11 mouse cellular contexts compared by ENCODE assay signal in the genomic region with DNA sequence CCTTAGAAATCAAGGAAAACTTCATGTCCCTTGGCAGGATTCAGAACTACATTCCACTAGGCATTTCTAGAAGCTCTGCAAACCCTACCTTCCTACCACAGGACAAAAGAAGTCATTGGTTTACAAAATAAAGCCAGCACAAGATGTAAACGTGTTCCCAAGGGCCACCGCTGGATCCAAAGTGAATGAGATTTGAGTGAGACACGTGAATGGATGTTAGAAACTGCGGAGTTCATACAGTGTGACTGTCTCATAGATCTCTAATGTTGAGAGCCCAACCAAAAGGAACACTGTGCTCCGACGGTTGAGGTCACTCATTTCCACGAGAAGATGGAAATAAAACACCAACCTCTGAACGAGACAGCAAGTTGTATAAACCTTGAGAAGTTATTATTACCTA. TPM values are rescaled to one million over a fixed set of nuclear protein-coding genes. Genes with fewer than 3 reads are reported as not detected.
DNase-seq lines count a peak whose midpoint lies in the region; ATAC-seq lines count a peak whose summit lies in the region.
"Had no signal": no experiment of that assay in that cellular context is flagged by ENCODE, and none has a peak within 500 bp of the region (broad histone marks: within the 10 kb centered on the region; RNA-seq: fewer than 3 reads in every experiment).

No protein-coding gene starts in this region.

- no peak for ATAC-seq in embryonic facial prominence, embryonic 13.5 days (ENCODE audit: insufficient number of reproducible peaks, insufficient read depth, low FRiP score, low TSS enrichment, low read depth)
- no peak for ATAC-seq in kidney, embryonic 15.5 days (replicated peaks; ENCODE audit: low FRiP score)
- ATAC-seq in hindbrain, embryonic 13.5 days (ENCODE audit: low FRiP score): no peak
- no peak for ATAC-seq in liver, embryonic 16.5 days (ENCODE audit: low read depth)
- no peak for ATAC-seq in CD4-positive, CD25-positive, alpha-beta regulatory T cell, adult 4 months

- no peak overlapping the region for H3K27ac ChIP-seq in embryonic facial prominence, embryonic 13.5 days
- H3K27ac ChIP-seq in embryonic facial prominence, embryonic 10.5 days (replicated peaks): no peak overlapping the region; the same call in 1 of the 2 replicates
- H3K27ac ChIP-seq in kidney, embryonic 15.5 days: no peak overlapping the region
- peak overlapping the region; percentile 99 for H3K27ac ChIP-seq in hindbrain, embryonic 13.5 days
- no peak overlapping the region for H3K27ac ChIP-seq in liver, embryonic 16.5 days (ENCODE audit: low read length)

- H3K36me3 ChIP-seq in embryonic facial prominence, embryonic 13.5 days: no peaks in the 10 kb centered on the region
- no peaks in the 10 kb centered on the region for H3K36me3 ChIP-seq in embryonic facial prominence, embryonic 10.5 days (replicated peaks)
- H3K36me3 ChIP-seq in kidney, embryonic 15.5 days: no peaks in the 10 kb centered on the region
- no peaks in the 10 kb centered on the region for H3K36me3 ChIP-seq in hindbrain, embryonic 13.5 days
- H3K36me3 ChIP-seq in liver, embryonic 16.5 days (ENCODE audit: control insufficient read depth, insufficient read depth): no peaks in the 10 kb centered on the region

- intact Hi-C loops in left cerebral cortex, postnatal 36 days (cut with DNase I): loop anchor here (10.0 kb wide), 2 partner anchors 112 to 502 kb away; no protein-coding TSS in a partner anchor

- no peak for DNase-seq in embryonic facial prominence, embryonic 10.5 days (ENCODE audit: low spot score)
- no peak for DNase-seq in kidney, adult 9 months
- DNase-seq in left cerebral cortex, postnatal 36 days (ENCODE audit: low spot score in 2 of 2): no peak
- DNase-seq: adrenal gland, postnatal 10 days; cerebellum, adult 11-12 months had no signal

- WGBS in embryonic facial prominence, embryonic 13.5 days: 89% methylated on average over 8 of the region's 8 CpGs
- WGBS in embryonic facial prominence, embryonic 10.5 days: 88% methylated on average over 8 of the region's 8 CpGs
- 84% methylated on average over 8 of the region's 8 CpGs for WGBS in kidney, embryonic 15.5 days
- WGBS in hindbrain, embryonic 13.5 days: 87% methylated on average over 8 of the region's 8 CpGs
- WGBS in liver, embryonic 16.5 days (ENCODE audit: insufficient replicate concordance): 88% methylated on average over 8 of the region's 8 CpGs

- no peak overlapping the region for H3K9ac ChIP-seq in embryonic facial prominence, embryonic 13.5 days
- no peak overlapping the region for H3K9ac ChIP-seq in kidney, embryonic 15.5 days
- H3K9ac ChIP-seq in hindbrain, embryonic 13.5 days: no peak overlapping the region
- no peak overlapping the region for H3K9ac ChIP-seq in liver, embryonic 16.5 days (ENCODE audit: low read depth, low read length)

- H3K4me3 ChIP-seq in embryonic facial prominence, embryonic 13.5 days: 0 out of 2 replicates have a peak overlapping the region, but pooled peaks have one; percentile 84
- no peak overlapping the region; the same call in 1 of the 2 replicates for H3K4me3 ChIP-seq in embryonic facial prominence, embryonic 10.5 days
- H3K4me3 ChIP-seq in kidney, embryonic 15.5 days (replicated peaks): peak overlapping the region; percentile 70; the same call in 1 of the 2 replicates
- no peak overlapping the region for H3K4me3 ChIP-seq in hindbrain, embryonic 13.5 days
- no peak overlapping the region for H3K4me3 ChIP-seq in liver, embryonic 16.5 days (ENCODE audit: low read depth, low read length)

- no peaks in the 10 kb centered on the region for H3K27me3 ChIP-seq in embryonic facial prominence, embryonic 13.5 days
- H3K27me3 ChIP-seq in embryonic facial prominence, embryonic 10.5 days (replicated peaks; ENCODE audit: low read depth, poor library complexity, severe bottlenecking): no peaks in the 10 kb centered on the region
- H3K27me3 ChIP-seq in kidney, embryonic 15.5 days: no peaks in the 10 kb centered on the region
- 0 out of 2 replicates have a peak, but pooled peaks cover 3% of the 10 kb centered on the region for H3K27me3 ChIP-seq in hindbrain, embryonic 13.5 days
- no peaks in the 10 kb centered on the region for H3K27me3 ChIP-seq in liver, embryonic 16.5 days (ENCODE audit: control insufficient read depth, insufficient read depth, low read depth, low read length)
- H3K27me3 ChIP-seq: Patski had no signal

- H3K9me3 ChIP-seq in embryonic facial prominence, embryonic 13.5 days: no peaks in the 10 kb centered on the region
- no peaks in the 10 kb centered on the region for H3K9me3 ChIP-seq in embryonic facial prominence, embryonic 10.5 days
- H3K9me3 ChIP-seq in kidney, embryonic 15.5 days (replicated peaks): no peaks in the 10 kb centered on the region
- H3K9me3 ChIP-seq in hindbrain, embryonic 13.5 days: no peaks in the 10 kb centered on the region
- H3K9me3 ChIP-seq in liver, embryonic 16.5 days (replicated peaks; ENCODE audit: control insufficient read depth, low read length): no peaks in the 10 kb centered on the region

- H3K4me2 ChIP-seq in embryonic facial prominence, embryonic 13.5 days: peak overlapping the region; percentile 92
- peak overlapping the region; percentile 75; the same call in 1 of the 2 replicates for H3K4me2 ChIP-seq in kidney, embryonic 15.5 days
- peak overlapping the region; percentile 81; the same call in 1 of the 2 replicates for H3K4me2 ChIP-seq in hindbrain, embryonic 13.5 days
- H3K4me2 ChIP-seq in liver, embryonic 16.5 days (ENCODE audit: low read depth, low read length): 0 out of 2 replicates have a peak overlapping the region, but pooled peaks have one; percentile 97

- H3K4me1 ChIP-seq in embryonic facial prominence, embryonic 13.5 days: peaks cover 19% of the 10 kb centered on the region
- H3K4me1 ChIP-seq in embryonic facial prominence, embryonic 10.5 days: peaks cover 31% of the 10 kb centered on the region
- H3K4me1 ChIP-seq in kidney, embryonic 15.5 days: peaks cover 19% of the 10 kb centered on the region
- peaks cover 22% of the 10 kb centered on the region for H3K4me1 ChIP-seq in hindbrain, embryonic 13.5 days (replicated peaks)
- peaks cover 16% of the 10 kb centered on the region for H3K4me1 ChIP-seq in liver, embryonic 16.5 days (ENCODE audit: control insufficient read depth, low read depth, low read length)

RNA-seq across cellular contexts. Expression of a gene that starts 1.5 kb away (rescaled TPM):
- polyA plus RNA-seq in embryonic facial prominence, embryonic 13.5 days (2015; fragmentation: Nextera tagmentation; extraction: Ambion mirVana): 64.1 and 64.5 TPM in 2 replicates
- polyA plus RNA-seq in embryonic facial prominence, embryonic 10.5 days (2016; fragmentation: Nextera tagmentation; extraction: Ambion mirVana): 57.8 and 65.6 TPM in 2 replicates
- polyA plus RNA-seq in kidney, embryonic 15.5 days (2015; fragmentation: Nextera tagmentation; extraction: Ambion mirVana): 67.2 and 75.3 TPM in 2 replicates
- polyA plus RNA-seq in hindbrain, embryonic 13.5 days (2015; fragmentation: Nextera tagmentation; extraction: Ambion mirVana): 44.6 and 45.2 TPM in 2 replicates
- polyA plus RNA-seq in liver, embryonic 16.5 days (2015; fragmentation: Nextera tagmentation; extraction: Ambion mirVana): 20.5 and 21.2 TPM in 2 replicates
- 10 to 100 TPM; 19.8 to 38.9 TPM for polyA plus RNA-seq in CD4-positive, CD25-positive, alpha-beta regulatory T cell, adult 4 months (2017; shearing (Covaris generic))
- total RNA-seq in left cerebral cortex, postnatal 36 days (2021): 100 to 1,000 TPM; 170 to 172 TPM

Comparison
In these comparisons a context has a peak if more than half of its experiments do, and no peak if none do; other contexts are left out.
1. H3K4me3 ChIP-seq: peak in embryonic facial prominence, embryonic 13.5 days (single experiment) and kidney, embryonic 15.5 days (single experiment); none in embryonic facial prominence, embryonic 10.5 days (single experiment), hindbrain, embryonic 13.5 days (single experiment) and liver, embryonic 16.5 days (single experiment).
2. Peak in every context shown above with its lines, with median percentiles within 50 percentile points of each other: H3K4me2 ChIP-seq.